Mouse (Mus musculus) monocyte, adult 59 days (primary cell): ENCODE measurements around the gene Gstm3. TPM values are rescaled to one million over a fixed set of nuclear protein-coding genes. Genes with fewer than 3 reads are reported as not detected.

Experiments
- total RNA-seq, 2 experiments: library from RNA; stranded (reverse); gene quantifications; one replicate each; pipeline ENCODE4 v1.2.4; 2023

Gene Gstm3
- not detected for total RNA-seq

DNA sequence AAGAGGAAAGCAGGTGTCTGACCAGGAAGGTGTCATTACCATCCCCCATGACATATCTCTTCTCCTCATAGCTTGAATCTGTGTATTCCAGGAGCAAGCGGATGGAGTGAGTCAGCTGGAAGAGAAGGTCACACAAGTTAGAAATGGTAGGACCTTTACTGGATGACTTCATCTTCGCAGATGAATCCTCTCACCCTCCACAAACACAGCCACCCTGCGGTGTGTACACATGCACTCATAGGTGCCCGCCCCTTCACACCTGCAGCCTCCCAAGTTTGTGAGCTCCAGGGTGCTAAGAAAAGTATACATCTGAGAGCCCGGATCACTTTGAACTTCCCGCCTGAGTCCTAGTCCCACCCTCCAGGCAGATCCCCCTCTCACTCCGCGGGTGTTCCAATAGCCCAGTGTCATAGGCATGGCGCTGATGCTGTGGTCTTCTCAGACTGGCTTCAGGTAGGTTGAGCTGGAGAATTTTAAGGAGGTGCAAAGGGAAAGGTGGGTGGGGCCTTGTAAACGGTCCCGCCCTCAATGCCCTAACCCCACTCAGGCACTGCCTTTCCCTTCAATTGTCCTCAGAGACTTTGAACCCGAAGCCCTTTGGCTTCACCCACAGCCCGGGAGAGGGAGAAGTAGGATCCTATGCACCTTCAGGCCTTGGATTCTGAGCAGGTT, at the start of gene Gstm3:
Gene Gstm3 (minus strand): TSS at position 560 of the 672 bp plus-strand sequence.

GRCm38 (mm10) chr3:108017473-108018189, 48.5 kb upstream of the Gstm3 start, which contains the start of gene Gstm1:
Gstm1 (minus strand) TSS chr3:108017973.

DNA sequence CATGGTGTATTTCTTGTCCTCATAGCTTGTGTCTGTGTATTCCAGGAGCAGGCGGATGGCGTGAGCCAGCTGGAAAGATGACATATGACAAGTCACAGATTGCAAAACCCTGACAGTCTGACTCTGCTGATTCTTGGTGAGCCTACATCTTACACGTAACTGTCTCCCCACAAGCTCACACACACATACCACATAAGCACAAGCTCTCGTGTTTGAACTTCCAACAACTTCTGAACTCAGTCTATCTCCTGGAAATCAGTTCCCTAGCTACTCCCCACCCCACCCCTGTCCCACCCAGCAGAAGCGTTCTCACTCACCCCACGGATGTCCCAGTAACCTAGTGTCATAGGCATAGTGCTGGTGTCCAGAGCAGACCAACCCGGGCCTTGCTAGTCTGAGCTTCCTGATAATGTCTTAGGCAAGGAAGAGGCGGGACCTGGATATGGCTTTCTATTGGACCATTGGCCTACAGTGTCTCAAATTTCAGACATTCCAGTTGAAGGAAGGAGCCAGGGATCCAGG, 17.0 kb upstream of the Gstm3 start, which contains the start of gene Gstm2:
Gene Gstm2 (minus strand): TSS at position 413 of the 522 bp plus-strand sequence.

DNA sequence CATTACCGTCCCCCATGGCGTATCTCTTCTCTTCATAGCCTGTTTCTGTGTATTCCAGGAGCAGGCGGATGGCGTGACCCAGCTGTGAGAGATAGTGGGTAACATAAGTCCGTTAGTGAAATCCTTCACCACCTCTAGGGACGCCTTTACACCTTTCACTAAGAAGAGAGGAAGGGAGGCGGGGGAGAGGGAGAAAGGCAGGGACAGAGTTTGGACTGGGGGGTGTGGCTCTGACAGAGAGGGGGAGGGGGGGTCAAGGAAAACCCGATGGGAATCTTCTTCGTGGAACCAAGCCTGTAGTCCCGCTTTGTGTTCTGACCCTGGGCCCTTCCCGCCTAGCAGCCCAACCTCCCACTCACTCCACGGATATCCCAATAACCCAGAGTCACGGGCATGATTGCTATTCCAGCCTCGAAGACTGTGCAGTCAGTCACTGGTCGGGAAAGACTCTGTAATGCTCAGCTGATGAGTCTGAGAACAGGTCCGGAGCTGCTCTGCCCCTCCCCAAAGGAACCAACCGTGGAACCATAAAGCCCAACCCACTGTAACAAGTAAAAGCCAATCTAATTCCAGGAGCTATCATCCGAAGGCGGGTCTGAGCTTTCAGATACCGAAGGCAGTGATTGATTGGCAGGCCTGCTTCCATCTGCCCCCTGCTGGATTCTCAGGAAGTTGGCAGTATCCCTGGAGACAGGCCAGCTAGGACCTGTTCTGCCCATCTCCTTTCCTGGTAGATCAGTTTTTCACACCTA, 25.7 kb downstream of the Gstm3 start, which contains the start of gene Gstm6:
Gene Gstm6 (minus strand): TSS at position 511 of the 752 bp plus-strand sequence.

DNA sequence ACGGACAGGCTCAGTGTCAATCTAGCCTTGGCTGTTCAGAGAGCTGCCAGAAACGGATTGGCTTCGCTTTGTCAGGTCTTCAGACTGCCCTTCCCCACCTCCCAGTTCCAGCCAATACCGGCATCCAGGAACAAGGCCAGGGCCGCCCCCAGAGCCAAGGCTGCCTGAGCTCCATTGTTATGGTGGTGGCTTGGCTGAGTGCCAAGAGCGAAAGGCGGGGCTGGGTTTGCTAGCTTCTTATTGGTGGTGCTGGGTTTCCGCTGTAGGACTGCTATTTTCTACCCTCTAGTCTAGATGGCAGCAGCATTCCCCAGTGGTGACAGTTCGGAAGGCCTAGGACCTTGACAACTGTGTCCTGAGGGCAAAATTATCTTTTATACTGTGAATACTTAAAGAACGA, 37.4 kb downstream of the Gstm3 start, which contains the start of gene Gstm7:
Gene Gstm7 (minus strand): TSS at position 148 of the 400 bp plus-strand sequence.

Other genes starting within 250 kb of the Gstm3 start
- gene Csf1, start 208.8 kb downstream of the Gstm3 start, total RNA-seq: 10 to 100 TPM in 1 of 2 experiments, 1 to 10 TPM in 1; 8.9 to 11.2 TPM
- gene Eps8l3, start 92.1 kb downstream of the Gstm3 start, total RNA-seq: not detected
- 1 to 10 TPM; 1.1 to 1.3 TPM for gene Gstm5, start 73.5 kb downstream of the Gstm3 start, total RNA-seq
- 1 to 10 TPM; 1.4 to 2.5 TPM for gene Gstm7, start 37.5 kb downstream of the Gstm3 start, total RNA-seq
- gene Gstm6, start 25.5 kb downstream of the Gstm3 start, total RNA-seq: not detected
- under 1 TPM in 1 of 2 experiments, not detected in 1; 0.79 TPM for gene Gstm2, start 17.2 kb upstream of the Gstm3 start, total RNA-seq
- gene Gstm1, start 48.7 kb upstream of the Gstm3 start, total RNA-seq: 100 to 1,000 TPM in 1 of 2 experiments, 10 to 100 TPM in 1; 97.1 to 125 TPM
- 1 to 10 TPM; 3.9 to 5.4 TPM for gene Gstm4, start 75.6 kb upstream of the Gstm3 start, total RNA-seq
- 10 to 100 TPM; 31.3 to 34.8 TPM for gene Ampd2, start 117.4 kb upstream of the Gstm3 start, total RNA-seq
- not detected for gene Gnat2, start 123.5 kb upstream of the Gstm3 start, total RNA-seq
- 10 to 100 TPM; 62.0 to 70.1 TPM for gene Gnai3, start 176.9 kb upstream of the Gstm3 start, total RNA-seq
- not detected for gene Gpr61, start 185.6 kb upstream of the Gstm3 start, total RNA-seq
- gene Amigo1, start 217.1 kb upstream of the Gstm3 start, total RNA-seq: 1 to 10 TPM; 2.7 to 4.0 TPM
- 10 to 100 TPM; 19.2 to 22.1 TPM for gene Cyb561d1, start 231.9 kb upstream of the Gstm3 start, total RNA-seq
- 10 to 100 TPM; 16.7 to 17.0 TPM for gene Atxn7l2, start 241.7 kb upstream of the Gstm3 start, total RNA-seq